Mouse (Mus musculus): ENCODE data around the gene Aldh3b2.

The Aldh3b2 gene

GRCm38 (mm10) chr19:3972229-3972628 is at the start of gene Aldh3b2:
Gene Aldh3b2, plus strand, starts transcription at chr19:3972328.
- DNase-seq (ENCODE audit: low read depth, low spot score), result no peak

GRCm38 (mm10) chr19:3922661-3923371 is 49.3 kb upstream of the Aldh3b2 start:
- DNase-seq (ENCODE audit: low read depth, low spot score), result no peak

GRCm38 (mm10) chr19:3923586-3923985 is 48.5 kb upstream of the Aldh3b2 start:
- DNase-seq (ENCODE audit: low read depth, low spot score), result no peak

- no peak for DNase-seq (ENCODE audit: low read depth, low spot score)
Measured at GRCm38 (mm10) chr19:3924190-3924589, 47.9 kb upstream of the Aldh3b2 start.

GRCm38 (mm10) chr19:3924868-3925267 is 47.3 kb upstream of the Aldh3b2 start:
- no peak for DNase-seq (ENCODE audit: low read depth, low spot score)

GRCm38 (mm10) chr19:3925859-3926258 is 46.3 kb upstream of the Aldh3b2 start:
- DNase-seq (ENCODE audit: low read depth, low spot score), result no peak

- DNase-seq (ENCODE audit: low read depth, low spot score), result no peak
Measured at GRCm38 (mm10) chr19:3926279-3926678, 45.8 kb upstream of the Aldh3b2 start.

- DNase-seq (ENCODE audit: low read depth, low spot score), result no peak
Measured at GRCm38 (mm10) chr19:3926685-3927084, 45.4 kb upstream of the Aldh3b2 start.

GRCm38 (mm10) chr19:3927989-3928388 is 44.1 kb upstream of the Aldh3b2 start:
- no peak for DNase-seq (ENCODE audit: low read depth, low spot score)

GRCm38 (mm10) chr19:3928779-3929178 is 43.3 kb upstream of the Aldh3b2 start:
- DNase-seq (ENCODE audit: low read depth, low spot score), result no peak

GRCm38 (mm10) chr19:3929211-3929941 is 42.8 kb upstream of the Aldh3b2 start, which contains the start of gene Aldh3b1:
Gene Aldh3b1, minus strand, starts transcription at chr19:3929808.
- DNase-seq (ENCODE audit: low read depth, low spot score), result no peak

- DNase-seq (ENCODE audit: low read depth, low spot score), result no peak
Measured at GRCm38 (mm10) chr19:3930262-3931057, 41.7 kb upstream of the Aldh3b2 start.

- DNase-seq (ENCODE audit: low read depth, low spot score), result no peak
Measured at GRCm38 (mm10) chr19:3931716-3932115, 40.4 kb upstream of the Aldh3b2 start.

- DNase-seq (ENCODE audit: low read depth, low spot score), result no peak
Measured at GRCm38 (mm10) chr19:3935032-3935895, 36.9 kb upstream of the Aldh3b2 start, which contains the start of gene Unc93b1. Gene Unc93b1, plus strand, starts transcription at chr19:3935186.

- no peak for DNase-seq (ENCODE audit: low read depth, low spot score)
Measured at GRCm38 (mm10) chr19:3935896-3936850, 36.0 kb upstream of the Aldh3b2 start.

- no peak for DNase-seq (ENCODE audit: low read depth, low spot score)
Measured at GRCm38 (mm10) chr19:3942315-3942714, 29.8 kb upstream of the Aldh3b2 start.

- DNase-seq (ENCODE audit: low read depth, low spot score), result no peak
Measured at GRCm38 (mm10) chr19:3942986-3943735, 29.0 kb upstream of the Aldh3b2 start.

- no peak for DNase-seq (ENCODE audit: low read depth, low spot score)
Measured at GRCm38 (mm10) chr19:3945872-3946564, 26.1 kb upstream of the Aldh3b2 start.

GRCm38 (mm10) chr19:3946715-3947114 is 25.4 kb upstream of the Aldh3b2 start:
- peak; percentile 49 for DNase-seq (ENCODE audit: low read depth, low spot score)
